Mouse (Mus musculus) MEL (cell line): ENCODE data around the gene Frmpd4. TPM values are rescaled to one million over a fixed set of nuclear protein-coding genes. Genes with fewer than 3 reads are reported as not detected.

Experiments used
- DNase-seq: peaks from one replicate; pipeline ENCODE4 v3.0.0; 2011; ENCODE audit warnings: low read depth, low spot score
- H3K27ac ChIP-seq: 2 replicates; pipeline ENCODE4 v1.5.1; 2012; ENCODE audit warnings: low read depth, mild to moderate bottlenecking, control low read depth, low read length, moderate library complexity; ENCODE audit not compliant: control insufficient read depth
- H3K27me3 ChIP-seq, 2 experiments: fragments of 150-350 bp in 1 of 2; sonication (generic) in 1 of 2; 2 replicates each; pipeline ENCODE4 v1.6.1; 2012; ENCODE audit warnings: low read length in 2 of 2, mild to moderate bottlenecking in 2 of 2, improper control_type of control experiment in 1 of 2, moderate library complexity in 1 of 2; ENCODE audit not compliant: insufficient read depth in 2 of 2, control insufficient read depth in 1 of 2
- H3K36me3 ChIP-seq, 2 experiments: 2 replicates each; pipeline ENCODE4 v1.6.1; 2012 to 2014; ENCODE audit warnings: low read length in 2 of 2, improper control_type of control experiment in 1 of 2, inconsistent platforms in 1 of 2, mild to moderate bottlenecking in 1 of 2; ENCODE audit not compliant: insufficient read depth in 2 of 2, control insufficient read depth in 1 of 2
- H3K4me1 ChIP-seq, 2 experiments: fragments of 150-350 bp in 1 of 2; sonication (generic) in 1 of 2; 2 replicates each; pipeline ENCODE4 v1.6.1; 2012; ENCODE audit warnings: low read length in 2 of 2, improper control_type of control experiment in 1 of 2, mild to moderate bottlenecking in 1 of 2; ENCODE audit not compliant: insufficient read depth in 2 of 2, control insufficient read depth in 1 of 2
- H3K4me3 ChIP-seq, 2 experiments: fragments of 150-350 bp in 1 of 2; sonication (generic) in 1 of 2; 2 replicates each; pipeline ENCODE4 v1.5.1; 2012; ENCODE audit warnings: low read depth in 2 of 2, low read length in 2 of 2, mild to moderate bottlenecking in 2 of 2, moderate library complexity in 2 of 2, control low read depth in 1 of 2, improper control_type of control experiment in 1 of 2; ENCODE audit not compliant: control insufficient read depth in 1 of 2, insufficient read depth in 1 of 2
- H3K79me2 ChIP-seq: 2 replicates; pipeline ENCODE4 v1.6.1; 2012; ENCODE audit warnings: mild to moderate bottlenecking, low read length, moderate library complexity; ENCODE audit not compliant: control insufficient read depth, poor library complexity, insufficient read depth
- H3K9ac ChIP-seq: 2 replicates; pipeline ENCODE4 v1.6.1; 2012; ENCODE audit warnings: low read depth, mild to moderate bottlenecking, control low read depth, low read length, moderate library complexity; ENCODE audit not compliant: control insufficient read depth, poor library complexity, severe bottlenecking
- H3K9me3 ChIP-seq: fragments of 150-350 bp; sonication (generic); replicated peaks from 2 replicates; pipeline ENCODE4 v1.6.1; 2012; ENCODE audit warnings: mild to moderate bottlenecking, low read length, improper control_type of control experiment, moderate library complexity; ENCODE audit not compliant: insufficient read depth
- BHLHE40 ChIP-seq: IDR thresholded peaks from 2 replicates; pipeline ENCODE4 v1.6.1; 2012; ENCODE audit warnings: low read depth, mild to moderate bottlenecking, inconsistent platforms, low read length, improper control_type of control experiment, borderline replicate concordance
- CHD1 ChIP-seq: IDR thresholded peaks from 2 replicates; pipeline ENCODE4 v1.6.1; 2012; ENCODE audit warnings: low read depth, mild to moderate bottlenecking, inconsistent platforms, low read length, improper control_type of control experiment
- CHD2 ChIP-seq: IDR thresholded peaks from 2 replicates; pipeline ENCODE4 v1.6.1; 2011; ENCODE audit warnings: low read length, improper control_type of control experiment
- CTCF ChIP-seq, 3 experiments: IDR thresholded peaks in 2 of 3; conservative IDR thresholded peaks in 1 of 3; 2 replicates each; pipeline ENCODE4 v1.5.1; 2011 to 2012; ENCODE audit warnings: low read length in 3 of 3, low read depth in 2 of 3, mild to moderate bottlenecking in 2 of 3, improper control_type of control experiment in 1 of 3, inconsistent platforms in 1 of 3, mixed read lengths in 1 of 3, moderate library complexity in 1 of 3; ENCODE audit not compliant: control insufficient read depth in 1 of 3, insufficient read depth in 1 of 3, poor library complexity in 1 of 3, severe bottlenecking in 1 of 3
- E2F4 ChIP-seq: IDR thresholded peaks from 2 replicates; pipeline ENCODE4 v1.6.1; 2011; ENCODE audit warnings: low read depth, low read length, improper control_type of control experiment, borderline replicate concordance
- ELF1 ChIP-seq: IDR thresholded peaks from 2 replicates; pipeline ENCODE4 v1.6.1; 2014; ENCODE audit warnings: low read depth, mild to moderate bottlenecking, inconsistent platforms, low read length, improper control_type of control experiment, moderate library complexity
- EP300 ChIP-seq, 2 experiments: IDR thresholded peaks; 2 replicates each; pipeline ENCODE4 v1.6.1; 2011; ENCODE audit warnings: improper control_type of control experiment in 2 of 2, low read length in 2 of 2, low read depth in 1 of 2, mild to moderate bottlenecking in 1 of 2
- ETS1 ChIP-seq: IDR thresholded peaks from 2 replicates; pipeline ENCODE4 v1.6.1; 2012; ENCODE audit warnings: low read depth, mild to moderate bottlenecking, inconsistent platforms, low read length, improper control_type of control experiment, moderate library complexity
- GABPA ChIP-seq: IDR thresholded peaks from 2 replicates; pipeline ENCODE4 v1.6.1; 2012; ENCODE audit warnings: low read depth, mild to moderate bottlenecking, inconsistent platforms, low read length, improper control_type of control experiment, moderate library complexity
- GATA1 ChIP-seq: IDR thresholded peaks from 2 replicates; pipeline ENCODE4 v1.6.1; 2011; ENCODE audit warnings: low read depth, low read length, improper control_type of control experiment
- JUND ChIP-seq: IDR thresholded peaks from 2 replicates; pipeline ENCODE4 v1.6.1; 2011; ENCODE audit warnings: low read depth, mild to moderate bottlenecking, improper control_type of control experiment, low read length
- KAT2A ChIP-seq: conservative IDR thresholded peaks from 2 replicates; pipeline ENCODE4 v1.6.1; 2012; ENCODE audit warnings: low read depth, low read length, improper control_type of control experiment, inconsistent platforms
- MYC ChIP-seq: IDR thresholded peaks from 2 replicates; pipeline ENCODE4 v1.6.1; 2011; ENCODE audit warnings: low read depth, mild to moderate bottlenecking, low read length, improper control_type of control experiment, moderate library complexity
- NELFE ChIP-seq: IDR thresholded peaks from 2 replicates; pipeline ENCODE4 v1.6.1; 2011; ENCODE audit warnings: low read depth, low read length, improper control_type of control experiment
- NRF1 ChIP-seq: IDR thresholded peaks from 2 replicates; pipeline ENCODE4 v1.6.1; 2014; ENCODE audit warnings: low read depth, mild to moderate bottlenecking, inconsistent platforms, low read length, improper control_type of control experiment, moderate library complexity; ENCODE audit not compliant: poor library complexity, insufficient read depth, severe bottlenecking
- POLR2AphosphoS2 ChIP-seq: IDR thresholded peaks from 2 replicates; pipeline ENCODE4 v1.6.1; 2011; ENCODE audit warnings: low read length, improper control_type of control experiment
- POLR2AphosphoS5 ChIP-seq: IDR thresholded peaks from 2 replicates; pipeline ENCODE4 v1.6.1; 2012; ENCODE audit warnings: low read depth, borderline replicate concordance, mild to moderate bottlenecking, inconsistent platforms, low read length, moderate library complexity, mixed read lengths
- RAD21 ChIP-seq: IDR thresholded peaks from 2 replicates; pipeline ENCODE4 v1.6.1; 2011; ENCODE audit warnings: mild to moderate bottlenecking, low read depth, low read length, improper control_type of control experiment
- RCOR1 ChIP-seq: IDR thresholded peaks from 2 replicates; pipeline ENCODE4 v1.6.1; 2012; ENCODE audit warnings: low read depth, mild to moderate bottlenecking, inconsistent platforms, low read length, improper control_type of control experiment
- SMC3 ChIP-seq: IDR thresholded peaks from 2 replicates; pipeline ENCODE4 v1.6.1; 2011; ENCODE audit warnings: low read depth, low read length, improper control_type of control experiment
- TAL1 ChIP-seq: IDR thresholded peaks from 2 replicates; pipeline ENCODE4 v1.6.1; 2012; ENCODE audit warnings: mild to moderate bottlenecking, inconsistent platforms, low read length, moderate library complexity, mixed read lengths
- TBP ChIP-seq: IDR thresholded peaks from 2 replicates; pipeline ENCODE4 v1.8.0; 2011; ENCODE audit warnings: low read depth, low read length, improper control_type of control experiment
- TCF12 ChIP-seq: IDR thresholded peaks from 2 replicates; pipeline ENCODE4 v1.6.1; 2014; ENCODE audit warnings: low read depth, mild to moderate bottlenecking, inconsistent platforms, low read length, improper control_type of control experiment, moderate library complexity
- UBTF ChIP-seq: IDR thresholded peaks from 2 replicates; pipeline ENCODE4 v1.6.1; 2012; ENCODE audit warnings: low read depth, mild to moderate bottlenecking, inconsistent platforms, low read length, improper control_type of control experiment, moderate library complexity, borderline replicate concordance; ENCODE audit not compliant: insufficient read depth
- ZC3H11A ChIP-seq: IDR thresholded peaks from 2 replicates; pipeline ENCODE4 v1.6.1; 2012; ENCODE audit warnings: low read depth, mild to moderate bottlenecking, inconsistent platforms, low read length, improper control_type of control experiment
- polyA plus RNA-seq, 2 experiments: library from polyadenylated mRNA; stranded (reverse) in 1 of 2; unstranded in 1 of 2; fragments of >175 nt in 1 of 2; fragments of >200 nt in 1 of 2; gene quantifications; 2 replicates each; pipeline versions ENCODE4 v1.2.1 to v1.2.4; 2012; ENCODE audit warnings: low replicate concordance in 2 of 2, low read depth in 1 of 2; ENCODE audit not compliant: insufficient read length in 2 of 2, insufficient read depth in 1 of 2, missing spikeins in 1 of 2
- total RNA-seq: library from RNA; depleted of rRNA; stranded (reverse); fragments of 300-350 nt; gene quantifications from 2 replicates; pipeline ENCODE4 v1.2.3, GENCODE M21; 2012; rRNA removed

Gene Frmpd4
- total RNA-seq = 0.75 and 0.77 TPM in 2 replicates
- polyA plus RNA-seq = under 1 TPM in 1 of 2 experiments, not detected in 1; 0.11 TPM

- H3K9ac ChIP-seq = no peak within 1 kb of the TSS
- no peaks in the 10 kb centered on the region for H3K79me2 ChIP-seq
- no peaks in the 10 kb centered on the region for H3K4me1 ChIP-seq
- H3K4me3 ChIP-seq = no peak within 1 kb of the TSS
- TF ChIP-seq BHLHE40 (no peak), JUND (no peak), RAD21 (no peak), ETS1 (no peak), UBTF (no peak), MYC (no peak), ELF1 (no peak), TCF12 (no peak), NELFE (no peak), EP300 (IDR thresholded peaks at IDR 0.05; ENCODE audit: low read depth in 1 of 2, low read length in 2 of 2) (no peak), CHD1 (no peak), CTCF (IDR thresholded peaks at IDR 0.05 in 2 of 3, conservative IDR thresholded peaks at IDR 0.05 in 1 of 3; ENCODE audit: control insufficient read depth in 1 of 3, insufficient read depth in 1 of 3, low read depth in 2 of 3, low read length in 3 of 3, poor library complexity in 1 of 3, severe bottlenecking in 1 of 3) (no peak), GABPA (no peak), NRF1 (no peak), SMC3 (no peak), CHD2 (no peak), RCOR1 (no peak)
- no peaks in the 10 kb centered on the region for H3K9me3 ChIP-seq
- H3K27me3 ChIP-seq = no peaks in the 10 kb centered on the region
- DNase-seq = no peak
- no peak within 1 kb of the TSS for H3K27ac ChIP-seq
- no peaks in the 10 kb centered on the region for H3K36me3 ChIP-seq
These were observed at the start of gene Frmpd4 for GRCm38 (mm10) chrX:168577131-168577530. TSS of gene Frmpd4 (minus strand) at chrX:168577231.

- DNase-seq = no peak
- no peak overlapping the region for H3K4me3 ChIP-seq
- no peaks in the 10 kb centered on the region for H3K79me2 ChIP-seq
- no peak overlapping the region for H3K27ac ChIP-seq
- no peaks in the 10 kb centered on the region for H3K9me3 ChIP-seq
- no peak overlapping the region for H3K9ac ChIP-seq
- TF ChIP-seq TBP (no peak), UBTF (no peak), TCF12 (no peak), KAT2A (no peak), ELF1 (no peak), POLR2AphosphoS2 (no peak), GABPA (no peak), NRF1 (no peak), ZC3H11A (no peak), EP300 (IDR thresholded peaks at IDR 0.05; ENCODE audit: low read depth in 1 of 2, low read length in 2 of 2) (no peak), CTCF (IDR thresholded peaks at IDR 0.05 in 2 of 3, conservative IDR thresholded peaks at IDR 0.05 in 1 of 3; ENCODE audit: control insufficient read depth in 1 of 3, insufficient read depth in 1 of 3, low read depth in 2 of 3, low read length in 3 of 3, poor library complexity in 1 of 3, severe bottlenecking in 1 of 3) (no peak), SMC3 (no peak), RAD21 (no peak), POLR2AphosphoS5 (no peak), E2F4 (no peak), MYC (no peak), GATA1 (no peak), TAL1 (no peak)
- H3K27me3 ChIP-seq = no peaks in the 10 kb centered on the region
- no peaks in the 10 kb centered on the region for H3K36me3 ChIP-seq
- H3K4me1 ChIP-seq = no peaks in the 10 kb centered on the region
These were observed 18.2 kb upstream of the Frmpd4 start for GRCm38 (mm10) chrX:168595193-168595592.
